Mouse (Mus musculus): ENCODE results near the gene Sel1l3. TPM values are rescaled to one million over a fixed set of nuclear protein-coding genes. Genes with fewer than 3 reads are reported as not detected.

The Sel1l3 gene
- total and polyA plus RNA-seq, 3 experiments, result 0.01 TPM; not detected in 2

DNA sequence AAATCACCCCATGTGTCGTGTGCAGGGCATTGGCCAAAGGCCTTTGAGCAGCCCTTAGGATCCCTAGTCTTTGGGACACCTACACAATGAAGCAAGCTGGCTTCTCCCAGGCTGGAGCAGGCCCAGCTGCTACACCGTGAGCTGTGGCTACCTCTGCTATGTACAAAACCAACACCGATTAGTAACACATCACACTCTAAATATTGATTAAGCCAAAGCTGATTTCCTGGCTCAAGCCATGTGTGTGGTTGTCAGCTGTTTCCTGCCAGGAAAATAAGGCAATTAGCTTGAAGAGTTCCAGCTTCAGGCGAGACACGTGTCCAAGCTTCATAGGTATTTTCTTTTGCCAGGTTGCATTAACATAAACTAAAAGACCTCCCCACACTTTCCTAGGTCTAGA lies 7.2 kb downstream of the Sel1l3 start:
- Histone ChIP-seq H3K27me3 (ENCODE audit: control insufficient read depth in 1 of 2, insufficient read depth in 2 of 2, low read length in 2 of 2) (no peaks in the 10 kb centered on the region), H3K9ac (ENCODE audit: control insufficient read depth, low read depth, low read length, poor library complexity, severe bottlenecking) (no peak overlapping the region)
- TF ChIP-seq MAX (IDR thresholded peaks at IDR 0.05; ENCODE audit: low read length) (no peak), MYC (IDR thresholded peaks at IDR 0.05; ENCODE audit: low read depth, low read length) (no peak), BHLHE40 (IDR thresholded peaks at IDR 0.05; ENCODE audit: borderline replicate concordance, low read depth, low read length) (no peak), NELFE (IDR thresholded peaks at IDR 0.05; ENCODE audit: low read depth, low read length) (no peak), ZKSCAN1 (IDR thresholded peaks at IDR 0.05; ENCODE audit: low read depth, low read length) (no peak), POLR2AphosphoS5 (IDR thresholded peaks at IDR 0.05; ENCODE audit: borderline replicate concordance, low read depth, low read length) (no peak), JUND (IDR thresholded peaks at IDR 0.05; ENCODE audit: low read depth, low read length) (no peak)

DNA sequence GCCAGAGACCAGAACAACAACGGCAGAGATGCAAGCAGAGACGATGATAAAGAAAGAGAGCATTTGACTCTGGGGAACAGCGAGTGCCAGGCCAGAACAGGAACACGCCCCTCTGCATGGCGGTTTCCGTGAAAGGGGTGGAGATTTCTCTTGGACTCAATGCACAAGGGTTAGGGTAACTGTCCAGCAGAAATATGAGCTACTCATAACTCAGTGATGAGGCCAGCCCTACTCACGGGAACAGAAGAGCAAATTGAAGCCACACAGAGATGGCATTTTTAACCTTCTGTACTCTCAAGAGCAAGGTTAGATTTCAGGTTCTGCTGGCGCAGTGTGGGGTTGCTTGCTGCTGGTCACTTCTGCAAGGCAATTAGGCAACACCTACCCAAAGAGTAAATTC lies 11.0 kb downstream of the Sel1l3 start:
- Histone ChIP-seq H3K79me2 (ENCODE audit: control insufficient read depth, insufficient read depth, low read length, poor library complexity) (no peaks in the 10 kb centered on the region), H3K27me3 (ENCODE audit: control insufficient read depth in 1 of 2, insufficient read depth in 2 of 2, low read length in 2 of 2) (no peaks in the 10 kb centered on the region), H3K4me1 (ENCODE audit: control insufficient read depth in 1 of 2, insufficient read depth in 2 of 2, low read length in 2 of 2) (no peaks in the 10 kb centered on the region), H3K4me3 (ENCODE audit: control insufficient read depth in 1 of 2, insufficient read depth in 1 of 2, low read depth in 2 of 2, low read length in 2 of 2) (no peak overlapping the region), H3K36me3 (ENCODE audit: control insufficient read depth in 1 of 2, insufficient read depth in 2 of 2, low read length in 2 of 2) (no peaks in the 10 kb centered on the region), H3K9me3 (replicated peaks; ENCODE audit: insufficient read depth, low read length) (no peaks in the 10 kb centered on the region), H3K27ac (ENCODE audit: control insufficient read depth, low read depth, low read length) (no peak overlapping the region), H3K9ac (ENCODE audit: control insufficient read depth, low read depth, low read length, poor library complexity, severe bottlenecking) (no peak overlapping the region)
- TF ChIP-seq BHLHE40 (IDR thresholded peaks at IDR 0.05; ENCODE audit: borderline replicate concordance, low read depth, low read length), result no peak
- no peak for TF ChIP-seq TCF12 (IDR thresholded peaks at IDR 0.05; ENCODE audit: low read depth, low read length)
- TF ChIP-seq MEF2A (IDR thresholded peaks at IDR 0.05; ENCODE audit: extremely low read depth, insufficient replicate concordance, low read depth, low read length, poor library complexity, severe bottlenecking), result no peak
- TF ChIP-seq MAZ (IDR thresholded peaks at IDR 0.05; ENCODE audit: low read depth, low read length), result no peak
- no peak for TF ChIP-seq TAL1 (IDR thresholded peaks at IDR 0.05; ENCODE audit: low read length)
- TF ChIP-seq MYB (IDR thresholded peaks at IDR 0.05; ENCODE audit: low read depth, low read length), result no peak
- no peak for DNase-seq (ENCODE audit: low read depth, low spot score)

More for the DNA sequence above, 7.2 kb downstream of the Sel1l3 start:
- H3K27ac ChIP-seq (ENCODE audit: control insufficient read depth, low read depth, low read length), result no peak overlapping the region
- H3K4me1 ChIP-seq (ENCODE audit: control insufficient read depth in 1 of 2, insufficient read depth in 2 of 2, low read length in 2 of 2), result no peaks in the 10 kb centered on the region
- no peak overlapping the region for H3K4me3 ChIP-seq (ENCODE audit: control insufficient read depth in 1 of 2, insufficient read depth in 1 of 2, low read depth in 2 of 2, low read length in 2 of 2)
- no peaks in the 10 kb centered on the region for H3K79me2 ChIP-seq (ENCODE audit: control insufficient read depth, insufficient read depth, low read length, poor library complexity)
- DNase-seq (ENCODE audit: low read depth, low spot score), result no peak
- no peaks in the 10 kb centered on the region for H3K36me3 ChIP-seq (ENCODE audit: control insufficient read depth in 1 of 2, insufficient read depth in 2 of 2, low read length in 2 of 2)
- H3K9me3 ChIP-seq (replicated peaks; ENCODE audit: insufficient read depth, low read length), result no peaks in the 10 kb centered on the region

DNA sequence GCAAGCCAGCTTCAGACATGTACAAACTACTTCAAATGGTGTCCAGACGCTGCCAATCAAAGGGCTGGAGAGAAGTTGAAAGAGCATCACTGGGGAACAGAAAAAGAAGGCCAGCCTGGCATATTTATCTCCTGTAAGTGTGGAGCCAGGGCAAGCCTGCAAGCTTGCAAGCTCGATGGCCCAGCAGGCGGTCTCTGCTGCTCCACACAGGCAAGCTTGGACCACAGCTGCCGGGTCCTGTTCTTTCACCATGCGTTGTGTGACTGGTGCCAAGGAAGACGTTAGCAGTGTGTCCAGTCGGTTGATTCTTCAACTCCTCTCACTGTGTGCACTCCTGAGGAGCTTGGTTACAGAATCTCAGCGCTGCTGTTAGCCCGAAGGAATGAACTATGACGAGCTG lies 12.9 kb downstream of the Sel1l3 start:
- Histone ChIP-seq H3K9me3 (replicated peaks; ENCODE audit: insufficient read depth, low read length) (no peaks in the 10 kb centered on the region), H3K27ac (ENCODE audit: control insufficient read depth, low read depth, low read length) (no peak overlapping the region), H3K36me3 (ENCODE audit: control insufficient read depth in 1 of 2, insufficient read depth in 2 of 2, low read length in 2 of 2) (no peaks in the 10 kb centered on the region), H3K4me3 (ENCODE audit: control insufficient read depth in 1 of 2, insufficient read depth in 1 of 2, low read depth in 2 of 2, low read length in 2 of 2) (no peak overlapping the region), H3K27me3 (ENCODE audit: control insufficient read depth in 1 of 2, insufficient read depth in 2 of 2, low read length in 2 of 2) (no peaks in the 10 kb centered on the region), H3K79me2 (ENCODE audit: control insufficient read depth, insufficient read depth, low read length, poor library complexity) (no peaks in the 10 kb centered on the region), H3K4me1 (ENCODE audit: control insufficient read depth in 1 of 2, insufficient read depth in 2 of 2, low read length in 2 of 2) (no peaks in the 10 kb centered on the region), H3K9ac (ENCODE audit: control insufficient read depth, low read depth, low read length, poor library complexity, severe bottlenecking) (no peak overlapping the region)
- DNase-seq (ENCODE audit: low read depth, low spot score), result no peak
- TF ChIP-seq EP300 (IDR thresholded peaks at IDR 0.05; ENCODE audit: low read depth in 1 of 2, low read length in 2 of 2), result no peak
- no peak for TF ChIP-seq TCF12 (IDR thresholded peaks at IDR 0.05; ENCODE audit: low read depth, low read length)
- no peak for TF ChIP-seq ZNF384 (IDR thresholded peaks at IDR 0.05; ENCODE audit: low read depth, low read length)

Measured in MEL (cell line).